Mouse (Mus musculus) heart, adult 10 weeks (tissue): Measurements from ENCODE around the gene Mob1b. TPM values are rescaled to one million over a fixed set of nuclear protein-coding genes. Genes with fewer than 3 reads are reported as not detected.

Experiments used
- polyA plus RNA-seq: library from polyadenylated mRNA; stranded (reverse); fragments of 350-450 nt; fragmentation: Illumina TruSeq; extraction: RNeasy Lipid Tissue Mini Kit (QIAGEN cat#74804); gene quantifications from one replicate; pipeline ENCODE4 v1.2.3, GENCODE M21; 2014; ENCODE audit warnings: low read depth, low replicate concordance

Mob1b gene
- polyA plus RNA-seq: 14.6 TPM

GRCm38 (mm10) chr5:88720116-88721002 lies at the start of gene Mob1b:
Gene Mob1b, plus strand, starts transcription at chr5:88720855.

DNA sequence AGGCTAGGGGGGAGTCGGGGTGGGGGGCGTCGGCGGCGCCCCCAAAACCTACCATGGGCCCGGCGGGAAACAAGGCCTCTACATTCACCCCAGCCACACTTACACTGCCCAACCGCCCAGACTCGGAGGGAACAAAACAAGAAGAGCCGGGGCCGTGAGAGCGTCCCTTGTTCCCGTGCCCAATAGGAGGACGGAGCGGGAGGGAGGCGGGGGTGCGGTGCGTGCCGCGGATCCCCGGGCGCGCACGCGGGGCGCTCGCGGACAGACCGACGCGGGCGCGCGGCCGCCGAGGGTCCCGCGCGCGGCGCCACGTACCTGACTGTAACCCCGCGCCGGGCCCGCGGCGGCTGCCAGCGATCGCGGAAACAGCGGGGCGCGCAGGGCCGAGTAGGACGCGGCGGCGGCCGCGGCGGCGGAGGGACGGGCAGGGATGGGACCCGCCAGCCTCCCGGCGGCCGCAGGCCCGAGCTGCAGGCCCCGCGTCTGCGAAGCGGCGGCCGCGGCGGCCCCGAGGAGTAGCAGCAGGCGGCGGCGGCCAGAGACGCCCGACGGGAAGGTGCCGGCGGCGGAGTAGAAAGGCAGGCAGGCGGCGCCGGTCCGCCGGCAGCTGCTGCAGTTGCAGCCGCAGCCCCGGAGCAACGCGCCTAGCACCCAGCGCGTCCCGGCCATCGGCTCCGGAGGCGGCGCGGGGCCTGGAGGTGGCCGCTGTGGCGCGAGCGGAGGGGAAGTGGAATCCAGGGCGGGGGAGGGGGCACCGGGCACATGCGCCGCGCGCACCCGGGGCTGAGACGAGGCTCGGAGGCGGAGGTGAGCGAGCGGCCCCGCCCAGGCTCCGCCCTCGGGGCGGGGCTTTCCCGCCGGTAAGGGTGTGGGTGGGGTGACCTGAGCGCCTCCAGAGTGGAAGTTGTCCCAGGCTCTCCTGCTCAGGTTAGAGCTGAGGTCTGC lies 44.9 kb upstream of the Mob1b start, which contains the start of gene Grsf1:
Gene Grsf1 (minus strand): TSS at position 729 of the 945 bp plus-strand sequence.

GRCm38 (mm10) chr5:88764987-88765481 lies 44.4 kb downstream of the Mob1b start, which contains the start of gene Dck:
Gene Dck, plus strand, starts transcription at chr5:88764996.

Other genes with a start within 250 kb of the Mob1b start
- not detected for gene Enam, start 232.9 kb upstream of the Mob1b start, polyA plus RNA-seq
- 1.3 TPM for gene Jchain, start 193.0 kb upstream of the Mob1b start, polyA plus RNA-seq
- 37.6 TPM for gene Utp3, start 166.4 kb upstream of the Mob1b start, polyA plus RNA-seq
- 14.5 TPM for gene Rufy3, start 155.8 kb upstream of the Mob1b start, polyA plus RNA-seq
- 205 TPM for gene Grsf1, start 44.7 kb upstream of the Mob1b start, polyA plus RNA-seq
- gene Dck, start 44.1 kb downstream of the Mob1b start, polyA plus RNA-seq: 2.1 TPM
- gene Slc4a4, start 166.0 kb downstream of the Mob1b start, polyA plus RNA-seq: 11.1 TPM